Mouse (Mus musculus): ENCODE measurements around the gene Plin2. TPM values are rescaled to one million over a fixed set of nuclear protein-coding genes. Genes with fewer than 3 reads are reported as not detected.
A peak's percentile ranks its signal among the peaks of the same experiment; 100 is the strongest.

The Plin2 gene
- polyA plus RNA-seq, 1 experiment = 12.7 TPM

DNA sequence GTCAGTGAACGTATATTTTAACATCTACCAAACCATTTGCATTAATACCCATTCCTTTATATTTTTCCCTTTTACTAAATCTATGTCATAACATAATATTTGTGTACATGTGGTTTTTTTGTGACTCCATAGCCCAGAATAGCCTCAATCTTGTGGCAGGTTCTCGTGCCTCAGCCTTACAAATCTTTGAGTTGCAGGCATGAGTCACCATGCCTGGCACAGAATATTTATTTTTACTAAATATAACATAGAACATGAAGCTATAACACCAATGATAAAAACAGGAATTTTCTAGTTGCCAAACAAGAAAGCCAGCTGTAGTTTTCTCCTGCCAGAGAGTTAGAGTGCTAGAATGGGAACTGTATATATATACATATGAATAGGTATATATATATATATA lies 49.4 kb downstream of the Plin2 start:
- TF ChIP-seq CTCF (IDR thresholded peaks at IDR 0.05; ENCODE audit: extremely low read depth, insufficient read depth, low read length) (no peak), POLR2A (IDR thresholded peaks at IDR 0.05; ENCODE audit: extremely low read depth, insufficient read depth, low read length) (no peak)
- no peak overlapping the region for H3K27ac ChIP-seq (ENCODE audit: insufficient read depth, low read length)
- H3K4me1 ChIP-seq (ENCODE audit: control insufficient read depth, insufficient read depth, low read length) = peaks cover 2% of the 10 kb centered on the region; the same call in 1 of the 2 replicates
- H3K4me3 ChIP-seq (ENCODE audit: insufficient read depth, low read length) = no peak overlapping the region

GRCm38 (mm10) chr4:86612289-86612620 lies 57.6 kb downstream of the Plin2 start:
- TF ChIP-seq CTCF (IDR thresholded peaks at IDR 0.05; ENCODE audit: extremely low read depth, insufficient read depth, low read length) (no peak), POLR2A (IDR thresholded peaks at IDR 0.05; ENCODE audit: extremely low read depth, insufficient read depth, low read length) (no peak)
- H3K27ac ChIP-seq (ENCODE audit: insufficient read depth, low read length) = no peak overlapping the region
- no peaks in the 10 kb centered on the region for H3K4me1 ChIP-seq (ENCODE audit: control insufficient read depth, insufficient read depth, low read length)
- H3K4me3 ChIP-seq (ENCODE audit: insufficient read depth, low read length) = peak overlapping the region; percentile 76

- H3K27ac ChIP-seq (ENCODE audit: insufficient read depth, low read length) = no peak within 1 kb of the TSS
- TF ChIP-seq POLR2A (IDR thresholded peaks at IDR 0.05; ENCODE audit: extremely low read depth, insufficient read depth, low read length) (peak; percentile 65; the same call in 1 of the 2 replicates), CTCF (IDR thresholded peaks at IDR 0.05; ENCODE audit: extremely low read depth, insufficient read depth, low read length) (no peak)
Observed at GRCm38 (mm10) chr4:86611524-86612288, 58.2 kb downstream of the Plin2 start, which contains the start of gene Haus6. TSS of gene Haus6 (minus strand) at chr4:86612055.

More at GRCm38 (mm10) chr4:86611524-86612288, 58.2 kb downstream of the Plin2 start, which contains the start of gene Haus6:
- peak within 1 kb of the TSS; percentile 76 for H3K4me3 ChIP-seq (ENCODE audit: insufficient read depth, low read length)
- H3K4me1 ChIP-seq (ENCODE audit: control insufficient read depth, insufficient read depth, low read length) = no peaks in the 10 kb centered on the region

Other genes with a start within 250 kb of the Plin2 start
- gene Saxo1, start 111.7 kb downstream of the Plin2 start, polyA plus RNA-seq (2012; rRNA removed) = 0.06 and 0.11 TPM in 2 replicates
- 117 and 118 TPM in 2 replicates for gene Rraga, start 94.4 kb downstream of the Plin2 start, polyA plus RNA-seq (2012; rRNA removed)
- 3.4 and 3.5 TPM in 2 replicates for gene Haus6, start 58.0 kb downstream of the Plin2 start, polyA plus RNA-seq (2012; rRNA removed)
- 5.9 and 6.0 TPM in 2 replicates for gene Dennd4c, start 78.5 kb upstream of the Plin2 start, polyA plus RNA-seq (2012; rRNA removed)
- gene Rps6, start 187.4 kb upstream of the Plin2 start, polyA plus RNA-seq (2012; rRNA removed) = 613 and 648 TPM in 2 replicates
- 6.3 and 7.2 TPM in 2 replicates for gene Acer2, start 204.3 kb upstream of the Plin2 start, polyA plus RNA-seq (2012; rRNA removed)

Data from cortical plate, adult 2 months (tissue).